Mouse (Mus musculus) small intestine, adult 2 months (tissue): ENCODE measurements around the gene Nptn. TPM values are rescaled to one million over a fixed set of nuclear protein-coding genes. Genes with fewer than 3 reads are reported as not detected.
"Not testable (repeated sequence)": the region's sequence is repeated elsewhere in the genome, so short reads cannot be mapped to it uniquely, and the experiment has no call there.

Source experiments
- H3K27ac ChIP-seq: fragments of 200-500 bp; 2 replicates; pipeline ENCODE4 v1.5.1; 2012; ENCODE audit warnings: low read depth, low read length, control low read depth, inconsistent platforms; ENCODE audit not compliant: insufficient read depth
- H3K27me3 ChIP-seq: fragments of 200-500 bp; 2 replicates; pipeline ENCODE4 v1.6.1; 2012; ENCODE audit warnings: mild to moderate bottlenecking, moderate library complexity, low read length, inconsistent platforms; ENCODE audit not compliant: control insufficient read depth, insufficient read depth
- H3K36me3 ChIP-seq: fragments of 200-500 bp; 2 replicates; pipeline ENCODE4 v1.6.1; 2012; ENCODE audit warnings: mild to moderate bottlenecking, low read length, control low read depth, inconsistent platforms; ENCODE audit not compliant: control insufficient read depth, insufficient read depth
- H3K4me1 ChIP-seq: fragments of 200-500 bp; 2 replicates; pipeline ENCODE4 v1.6.1; 2012; ENCODE audit warnings: low read length, inconsistent platforms, mixed read lengths; ENCODE audit not compliant: control insufficient read depth, insufficient read depth, insufficient read length
- H3K4me3 ChIP-seq: fragments of 200-500 bp; 2 replicates; pipeline ENCODE4 v1.5.1; 2012; ENCODE audit warnings: low read depth, mild to moderate bottlenecking, control low read depth, inconsistent platforms, low read length, moderate library complexity
- CTCF ChIP-seq: fragments of 200-500 bp; IDR thresholded peaks from 2 replicates; pipeline ENCODE4 v1.5.1; 2012; ENCODE audit warnings: low read depth, mild to moderate bottlenecking, control low read depth, inconsistent platforms, low read length, moderate library complexity, mixed read lengths; ENCODE audit not compliant: insufficient replicate concordance, insufficient read length; ENCODE audit errors: extremely low read depth
- POLR2A ChIP-seq: fragments of 200-500 bp; IDR thresholded peaks from 2 replicates; pipeline ENCODE4 v1.6.1; 2012; ENCODE audit warnings: low read depth, mild to moderate bottlenecking, control low read depth, inconsistent platforms, low read length, moderate library complexity
- WGBS: fragments of 180-500 bp; shearing (Covaris S2); methylation state at CpG from one replicate; pipeline ENCODE4 v1.1.7; 2018; 5-methylcytosine and 5-hydroxymethylcytosine counted together
- polyA plus RNA-seq: library from polyadenylated mRNA; depleted of rRNA; stranded (reverse); fragments of >200 nt; gene quantifications from 2 replicates; pipeline ENCODE4 v1.2.3, GENCODE M21; 2012

The Nptn gene
- polyA plus RNA-seq, 1 experiment: 317 TPM

DNA sequence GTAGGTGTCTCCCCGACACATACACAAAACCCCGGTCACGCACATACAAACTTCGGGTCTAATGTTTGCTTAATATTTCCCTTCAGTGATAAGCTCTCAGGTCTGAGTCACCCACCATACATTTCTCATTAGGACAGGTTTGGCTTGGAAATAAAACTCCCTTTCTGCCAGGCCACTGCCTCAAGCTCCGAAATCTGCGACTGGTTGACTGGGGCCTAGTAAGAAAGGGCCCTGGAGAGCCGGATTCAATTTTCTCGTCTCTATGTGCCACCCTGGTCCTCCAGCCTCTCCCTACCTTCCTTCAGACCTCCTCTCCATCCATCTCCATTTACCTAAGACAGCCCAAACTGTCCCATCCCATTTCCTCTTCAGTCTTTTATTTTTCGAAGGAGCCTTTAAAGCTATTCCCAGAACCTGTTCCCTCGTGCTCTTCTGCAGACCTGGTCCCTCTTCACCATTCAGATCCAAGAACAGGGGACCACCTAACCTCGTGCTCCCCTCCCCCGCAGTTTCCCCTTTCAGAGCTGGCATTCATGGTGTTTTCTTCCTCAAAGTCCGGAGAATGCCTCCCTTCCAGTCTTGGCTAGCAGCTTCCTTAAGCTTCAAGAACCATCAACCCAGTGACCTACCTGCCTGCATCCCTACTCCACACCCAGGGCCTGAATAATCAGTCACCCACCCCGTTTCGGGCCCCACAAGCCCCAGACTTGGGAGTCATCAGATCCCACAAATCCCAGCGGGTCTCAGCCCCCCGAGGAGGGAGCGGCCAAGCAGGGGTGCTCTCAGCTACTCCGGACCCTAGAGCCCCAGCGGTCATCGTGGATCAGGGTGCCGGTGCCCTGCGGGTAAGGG, 27.8 kb upstream of the Nptn start:
- Histone ChIP-seq H3K4me3 (peak overlapping the region; percentile 76), H3K27ac (no peak overlapping the region), H3K4me1 (peaks cover 9% of the 10 kb centered on the region), H3K36me3 (no peaks in the 10 kb centered on the region), H3K27me3 (no peaks in the 10 kb centered on the region)
- WGBS: 13% methylated on average over 23 of the region's 23 CpGs
- no peak for TF ChIP-seq POLR2A
- no peak for TF ChIP-seq CTCF

DNA sequence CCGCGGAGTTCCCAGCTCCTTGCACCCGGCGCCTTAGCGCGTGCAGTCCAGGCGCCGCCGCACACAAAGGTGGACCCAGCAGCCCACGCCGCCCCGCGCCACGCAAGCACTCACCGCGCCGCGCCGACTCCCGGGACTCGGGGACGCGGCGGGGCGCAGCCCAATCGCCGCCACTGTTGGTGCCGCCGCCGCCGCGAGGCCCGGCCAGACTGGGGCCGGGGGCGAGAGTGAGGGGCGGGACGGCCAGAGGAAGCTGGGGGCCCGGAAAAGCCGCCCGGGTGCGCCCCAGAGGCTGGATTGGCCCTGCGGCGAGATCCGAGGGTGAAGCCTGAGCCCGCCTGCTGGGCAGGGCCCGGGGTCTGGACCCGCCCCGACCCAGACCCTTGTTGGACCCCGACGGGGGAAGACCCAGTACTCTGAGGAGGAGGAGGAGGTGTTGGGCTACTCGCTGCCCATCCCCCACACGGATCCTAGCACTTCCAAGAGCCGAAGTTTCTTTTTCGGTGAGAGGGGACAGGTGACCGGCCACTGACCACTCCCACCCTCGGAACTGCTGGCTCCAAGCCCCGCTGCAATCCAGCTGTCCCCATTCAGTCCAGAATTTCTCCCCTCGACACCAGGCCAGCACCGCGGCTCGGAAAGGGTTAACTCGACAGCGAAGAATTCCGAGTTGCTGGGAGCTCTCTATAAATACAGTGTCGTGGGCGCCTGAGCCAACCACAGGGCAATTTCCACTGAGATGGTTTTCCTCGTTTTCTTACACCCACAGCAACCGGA, 26.9 kb upstream of the Nptn start, which contains the start of gene Cd276:
TSS of gene Cd276 (minus strand) at position 530 of the 777 bp plus-strand sequence.
- H3K27ac ChIP-seq: no peak within 1 kb of the TSS

GRCm38 (mm10) chr9:58555685-58556414, 26.2 kb upstream of the Nptn start:
- Histone ChIP-seq H3K36me3 (no peaks in the 10 kb centered on the region), H3K27ac (no peak overlapping the region), H3K27me3 (no peaks in the 10 kb centered on the region), H3K4me1 (peaks cover 9% of the 10 kb centered on the region), H3K4me3 (peak overlapping the region; percentile 76)
- no peak for TF ChIP-seq POLR2A
- no peak for TF ChIP-seq CTCF
- 36% methylated on average over 9 of the region's 9 CpGs for WGBS

More for the DNA sequence above, 26.9 kb upstream of the Nptn start, which contains the start of gene Cd276:
- H3K36me3 ChIP-seq: no peaks in the 10 kb centered on the region
- peaks cover 9% of the 10 kb centered on the region for H3K4me1 ChIP-seq
- H3K27me3 ChIP-seq: no peaks in the 10 kb centered on the region
- TF ChIP-seq CTCF: no peak
- TF ChIP-seq POLR2A: no peak
- under 1% methylated on average over 68 of the region's 68 CpGs for WGBS
- peak within 1 kb of the TSS; percentile 76 for H3K4me3 ChIP-seq

GRCm38 (mm10) chr9:58556627-58557026, 25.4 kb upstream of the Nptn start:
- H3K27ac ChIP-seq: no peak overlapping the region
- no peak for TF ChIP-seq POLR2A
- TF ChIP-seq CTCF: no peak

DNA sequence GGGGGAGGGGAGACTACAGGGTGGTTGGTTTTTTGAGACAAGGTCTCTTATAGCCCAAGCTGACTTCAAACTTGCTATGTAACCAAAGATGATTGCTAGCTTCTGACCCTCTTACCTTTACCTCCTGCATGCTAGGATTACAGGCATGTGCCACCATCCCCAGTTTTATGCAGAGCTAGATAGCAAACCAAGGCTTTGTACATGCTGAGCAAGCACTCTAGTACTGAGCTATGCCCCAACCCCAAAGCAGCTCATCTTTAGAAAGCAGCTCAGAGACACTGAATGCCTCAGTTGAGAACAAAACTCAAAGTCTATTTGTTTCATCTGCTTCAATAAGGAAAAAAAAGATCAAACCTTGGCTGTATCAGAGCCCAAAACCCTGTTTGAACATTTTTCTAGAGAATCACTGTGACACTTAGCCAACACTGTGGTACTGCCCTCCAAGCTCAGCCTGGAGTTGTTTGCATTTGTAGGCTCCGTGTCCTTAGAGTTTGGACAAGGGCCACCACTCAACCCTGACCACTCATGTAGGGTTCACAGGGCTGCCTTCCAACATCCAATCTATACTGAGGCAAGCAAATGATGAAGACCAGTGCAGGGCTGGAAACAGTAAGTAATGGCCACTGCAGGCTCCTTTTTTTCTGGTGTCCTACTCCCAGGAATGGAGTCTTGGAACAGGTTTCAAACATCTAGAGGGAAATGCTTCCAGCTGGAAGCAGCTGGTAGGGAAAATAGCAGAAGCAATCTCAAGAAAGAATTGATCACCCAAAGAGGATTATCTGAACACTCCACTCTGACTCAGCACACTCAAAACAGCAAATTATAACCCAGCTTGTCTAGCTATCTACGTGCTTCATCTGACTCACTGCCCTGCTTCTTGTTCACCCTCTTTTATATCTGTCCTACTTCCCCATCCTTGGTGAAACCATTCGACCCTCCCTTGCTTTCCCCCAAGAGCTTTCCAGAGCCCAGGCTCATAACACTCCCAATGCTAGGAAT, 24.3 kb upstream of the Nptn start:
- Histone ChIP-seq H3K4me1 (peaks cover 9% of the 10 kb centered on the region), H3K4me3 (no peak overlapping the region), H3K27ac (no peak overlapping the region), H3K27me3 (no peaks in the 10 kb centered on the region), H3K36me3 (no peaks in the 10 kb centered on the region)
- no peak for TF ChIP-seq POLR2A
- WGBS: 58% methylated on average over 3 of the region's 3 CpGs

More at GRCm38 (mm10) chr9:58556627-58557026, 25.4 kb upstream of the Nptn start:
- no peaks in the 10 kb centered on the region for H3K36me3 ChIP-seq
- H3K4me3 ChIP-seq: no peak overlapping the region
- 57% methylated on average over 7 of the region's 7 CpGs for WGBS
- no peaks in the 10 kb centered on the region for H3K27me3 ChIP-seq
- peaks cover 9% of the 10 kb centered on the region for H3K4me1 ChIP-seq

DNA sequence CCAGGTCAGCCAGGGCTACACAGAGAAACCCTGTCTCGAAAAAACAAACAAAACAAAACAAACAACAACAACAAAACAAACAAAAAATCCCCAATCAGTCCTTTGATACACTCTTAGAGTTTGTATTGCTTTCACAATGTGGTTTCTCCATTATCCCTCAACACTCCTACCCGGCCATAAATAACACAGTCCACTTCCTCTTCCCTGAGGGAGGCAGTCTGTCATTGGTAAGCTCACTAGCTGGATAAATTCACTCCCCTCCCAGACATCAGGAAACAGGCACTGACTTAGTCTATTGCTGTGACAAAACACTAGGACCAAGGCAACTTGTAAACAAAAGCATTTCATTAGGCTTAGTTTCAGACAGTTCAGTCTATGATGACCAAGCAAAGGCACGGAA, 21.8 kb upstream of the Nptn start:
- Histone ChIP-seq H3K4me3 (no peak overlapping the region), H3K27ac (no peak overlapping the region), H3K27me3 (no peaks in the 10 kb centered on the region), H3K36me3 (no peaks in the 10 kb centered on the region), H3K4me1 (peaks cover 4% of the 10 kb centered on the region; the same call in 1 of the 2 replicates)
- no peak for TF ChIP-seq POLR2A
- TF ChIP-seq CTCF: no peak
- WGBS: 51% methylated on average over 3 of the region's 3 CpGs

DNA sequence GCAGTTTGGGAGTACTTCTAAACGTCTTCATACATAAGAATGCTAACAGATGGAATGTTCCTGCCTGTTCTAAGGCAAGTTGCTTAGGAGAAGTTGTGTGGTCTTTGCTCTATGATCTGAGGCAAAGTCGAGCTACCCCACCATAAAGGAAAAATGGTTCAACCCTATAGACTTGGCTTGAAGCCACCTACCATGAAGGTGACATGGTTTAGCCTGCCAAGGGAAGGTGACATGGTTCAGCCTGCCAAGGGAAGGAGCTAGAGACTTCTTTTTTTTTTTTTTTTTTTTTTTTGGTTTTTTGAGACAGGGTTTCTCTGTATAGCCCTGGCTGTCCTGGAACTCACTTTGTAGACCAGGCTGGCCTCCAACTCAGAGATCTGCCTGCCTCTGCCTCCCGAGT, 16.1 kb upstream of the Nptn start:
- H3K27ac ChIP-seq, H3K36me3 ChIP-seq, H3K4me3 ChIP-seq, H3K27me3 ChIP-seq, H3K4me1 ChIP-seq: not testable (repeated sequence)
- 45% methylated on average over 3 of the region's 3 CpGs for WGBS
